Mouse (Mus musculus): Measurements from ENCODE around the gene Rufy1.
"Not testable (repeated sequence)": the region's sequence is repeated elsewhere in the genome, so short reads cannot be mapped to it uniquely, and the experiment has no call there.

Gene Rufy1

GRCm38 (mm10) chr11:50381311-50381710 is 49.6 kb downstream of the Rufy1 start:
- DNase-seq (ENCODE audit: low read depth in 1 of 2, low spot score in 2 of 2) = no peak

- no peak for DNase-seq (ENCODE audit: low read depth in 1 of 2, low spot score in 2 of 2)
These were observed 51.7 kb downstream of the Rufy1 start for GRCm38 (mm10) chr11:50379023-50379752.

DNA sequence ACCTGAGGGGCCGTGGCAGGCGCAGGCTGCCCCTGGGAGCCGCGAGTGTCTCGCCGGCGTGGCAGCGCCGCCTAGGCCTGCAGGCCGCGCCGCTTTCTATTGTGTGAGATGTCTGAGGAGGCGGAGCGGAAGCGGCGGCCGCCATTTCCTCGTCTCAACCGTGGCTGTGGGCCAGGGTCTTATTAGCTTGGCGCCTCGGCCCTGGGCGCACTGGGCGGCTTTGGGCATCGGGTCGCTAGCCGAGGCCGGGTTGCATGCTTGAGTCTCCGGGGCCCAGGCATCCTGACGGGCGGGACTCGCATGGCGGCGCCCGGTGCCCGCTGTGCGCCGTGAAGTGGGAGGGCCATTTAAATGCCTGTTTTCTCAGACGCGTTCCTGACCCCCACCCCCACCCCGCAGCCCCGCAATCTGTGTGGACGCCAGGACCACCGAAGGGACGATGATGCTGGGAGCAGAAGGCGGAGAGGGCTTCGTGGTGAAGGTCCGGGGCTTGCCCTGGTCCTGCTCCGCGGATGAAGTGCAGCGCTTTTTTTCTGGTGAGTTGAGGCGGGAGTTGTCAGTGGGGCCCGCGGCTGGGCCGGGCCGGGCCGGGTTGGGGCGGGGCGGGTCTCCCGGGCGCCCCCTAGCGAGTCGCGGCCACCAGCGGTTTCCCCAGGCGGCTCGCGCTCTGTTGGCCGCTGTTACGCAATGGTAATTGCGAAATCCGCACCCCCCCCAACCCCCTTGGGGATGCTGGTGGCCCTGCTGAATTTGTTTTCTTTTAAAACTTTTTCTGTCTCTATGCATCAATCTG is 52.8 kb downstream of the Rufy1 start:
- peak; percentile 50 to 82 for DNase-seq (ENCODE audit: low read depth in 1 of 2, low spot score in 2 of 2)

GRCm38 (mm10) chr11:50376911-50377891 is 53.7 kb downstream of the Rufy1 start, which contains the start of gene Hnrnph1:
Hnrnph1 (plus strand) TSS chr11:50376990.
- peak; percentile 94 to 99 for DNase-seq (ENCODE audit: low read depth in 1 of 2, low spot score in 2 of 2)

DNA sequence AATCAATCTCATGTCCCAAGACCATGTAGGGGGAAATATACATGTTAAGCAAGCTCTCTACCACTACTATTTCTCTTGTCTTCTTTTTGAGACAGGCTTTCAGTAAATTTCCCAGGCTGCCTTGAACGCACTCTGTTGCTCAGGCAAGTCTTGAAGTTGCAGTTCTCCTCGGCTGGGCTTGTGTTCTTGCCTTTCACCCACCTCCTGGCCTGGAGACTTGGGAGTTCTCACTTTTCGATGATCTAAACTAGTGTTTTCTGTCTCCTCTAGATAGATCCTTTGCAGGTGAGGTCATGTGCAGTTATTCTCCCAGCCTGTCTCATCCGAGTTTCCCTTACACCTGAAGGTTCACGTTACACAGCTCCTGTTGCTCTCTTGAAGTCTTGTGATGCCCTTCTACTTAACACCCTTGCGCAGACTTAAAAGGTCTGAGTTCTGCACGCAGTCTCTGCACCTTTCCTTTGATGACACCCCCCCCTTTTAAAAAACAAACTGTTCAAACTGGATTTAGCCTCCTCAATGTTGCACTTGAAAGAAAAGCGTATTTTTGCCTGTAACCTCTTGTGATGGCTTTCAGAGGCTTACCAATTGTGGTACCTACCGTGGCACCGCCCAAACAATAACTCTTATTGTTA is 54.7 kb downstream of the Rufy1 start:
- DNase-seq (ENCODE audit: low read depth in 1 of 2, low spot score in 2 of 2) = no peak

DNA sequence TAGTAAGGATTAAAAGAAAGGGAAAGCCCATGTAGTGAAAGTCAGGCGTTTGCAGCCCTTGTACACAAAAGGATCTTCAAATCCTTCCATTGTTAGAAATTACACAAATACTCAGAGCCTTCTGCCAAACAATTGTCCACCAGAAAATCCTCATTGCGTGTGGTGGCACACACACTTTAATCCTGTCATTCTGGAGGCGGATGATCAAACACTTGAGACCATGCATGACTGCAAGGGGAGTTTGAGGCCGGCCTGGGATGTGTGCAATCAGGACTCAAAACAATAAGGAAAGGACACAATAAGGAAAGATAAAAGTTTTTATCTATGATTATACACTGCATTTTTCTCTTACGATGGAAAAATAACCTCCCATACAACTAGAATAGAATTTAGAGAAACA is 55.5 kb downstream of the Rufy1 start:
- no peak for DNase-seq (ENCODE audit: low read depth in 1 of 2, low spot score in 2 of 2)

GRCm38 (mm10) chr11:50374286-50375015 is 56.5 kb downstream of the Rufy1 start:
- DNase-seq (ENCODE audit: low read depth in 1 of 2, low spot score in 2 of 2) = no peak

DNA sequence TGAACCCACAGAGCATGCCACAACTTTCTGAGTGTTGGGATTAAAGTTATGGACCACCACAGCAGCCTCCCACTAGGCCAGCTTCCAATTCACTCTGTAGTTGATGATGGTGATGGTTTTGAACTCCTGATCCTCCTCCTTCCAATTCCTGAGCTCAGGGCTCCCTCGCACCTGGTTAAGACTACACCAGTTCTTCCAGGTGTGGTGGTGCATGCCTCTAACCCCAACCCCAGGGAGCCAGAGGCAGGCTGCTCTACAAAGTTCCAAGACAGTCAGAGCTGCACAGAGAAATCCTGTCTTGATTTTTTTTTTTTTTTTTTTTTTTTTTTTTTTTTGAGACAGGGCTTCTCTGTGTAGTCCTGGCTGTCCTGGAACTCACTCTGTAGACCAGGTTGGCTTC is 57.3 kb downstream of the Rufy1 start:
- no peak for DNase-seq (ENCODE audit: low read depth in 1 of 2, low spot score in 2 of 2)

GRCm38 (mm10) chr11:50373086-50373485 is 57.8 kb downstream of the Rufy1 start:
- DNase-seq (ENCODE audit: low read depth in 1 of 2, low spot score in 2 of 2) = no peak

- DNase-seq (ENCODE audit: low read depth in 1 of 2, low spot score in 2 of 2) = no peak
These were observed 59.0 kb downstream of the Rufy1 start for GRCm38 (mm10) chr11:50371911-50372310.

GRCm38 (mm10) chr11:50371399-50371841 is 59.5 kb downstream of the Rufy1 start:
- DNase-seq (ENCODE audit: low read depth in 1 of 2, low spot score in 2 of 2) = peak in 1 of 2 experiments; percentile 49

- no peak for DNase-seq (ENCODE audit: low read depth in 1 of 2, low spot score in 2 of 2)
These were observed 60.0 kb downstream of the Rufy1 start for GRCm38 (mm10) chr11:50370969-50371368.

DNA sequence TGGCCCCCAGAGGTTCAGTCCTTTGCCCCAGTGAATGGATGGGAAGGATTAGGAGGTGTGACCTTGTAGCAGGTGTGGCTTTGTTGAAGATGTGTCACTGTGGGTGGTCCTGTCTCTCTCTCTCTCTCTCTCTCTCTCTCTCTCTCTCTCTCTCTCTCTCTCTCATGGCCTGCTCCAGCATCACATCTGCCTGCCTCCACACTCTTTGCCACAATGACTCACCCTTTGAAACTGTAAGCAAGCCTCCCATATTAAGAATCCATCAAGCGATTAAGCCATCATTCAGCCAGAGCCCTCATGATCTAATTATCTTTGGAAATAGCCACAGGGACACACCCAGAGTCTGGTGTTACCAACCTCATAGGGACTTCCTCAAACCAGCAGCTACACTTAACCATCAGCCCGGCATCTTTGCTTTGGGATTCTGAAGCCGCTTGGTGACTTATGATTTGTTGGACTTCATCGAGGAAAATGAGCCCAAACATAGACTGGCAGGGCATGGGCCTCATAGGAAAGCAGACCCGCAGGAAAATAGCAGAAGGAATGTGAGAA is 61.5 kb downstream of the Rufy1 start:
- DNase-seq (ENCODE audit: low read depth in 1 of 2, low spot score in 2 of 2) = peak; percentile 45 to 63

GRCm38 (mm10) chr11:50367531-50367930 is 63.4 kb downstream of the Rufy1 start:
- no peak for DNase-seq (ENCODE audit: low read depth in 1 of 2, low spot score in 2 of 2)

DNA sequence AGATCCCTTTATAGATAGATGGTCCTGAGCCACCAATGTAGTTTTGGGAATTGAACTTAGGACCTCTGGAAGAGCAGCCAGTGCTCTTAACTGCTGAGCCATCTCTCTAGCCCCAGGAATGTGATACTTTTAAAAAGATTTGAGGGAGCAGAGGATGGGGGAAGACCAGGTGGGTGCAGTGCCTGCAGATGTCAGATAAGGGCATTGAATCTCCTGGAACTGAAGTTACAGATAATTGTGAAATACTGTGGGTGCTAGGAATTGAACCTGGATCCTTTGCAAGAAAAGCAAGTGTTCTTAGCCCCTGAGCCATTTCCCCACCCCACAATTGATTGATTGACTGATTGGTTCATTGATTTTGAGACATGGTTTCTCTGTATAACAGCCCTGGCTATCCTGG is 65.6 kb downstream of the Rufy1 start:
- DNase-seq (ENCODE audit: low read depth in 1 of 2, low spot score in 2 of 2) = no peak

- DNase-seq (ENCODE audit: low read depth in 1 of 2, low spot score in 2 of 2) = peak in 1 of 2 experiments; percentile 56
These were observed 66.4 kb downstream of the Rufy1 start for GRCm38 (mm10) chr11:50364548-50364947.

- DNase-seq (ENCODE audit: low read depth in 1 of 2, low spot score in 2 of 2) = not testable (repeated sequence)
These were observed 69.6 kb downstream of the Rufy1 start for GRCm38 (mm10) chr11:50361282-50361681.

GRCm38 (mm10) chr11:50358950-50359861 is 71.7 kb downstream of the Rufy1 start:
- DNase-seq (ENCODE audit: low read depth in 1 of 2, low spot score in 2 of 2) = peak in 1 of 2 experiments; percentile 5
